Mouse (Mus musculus) lung, adult 2 months (tissue): ENCODE results near the gene Slit3.

Experiments used
- CTCF ChIP-seq: fragments of 200-500 bp; IDR thresholded peaks from 2 replicates; pipeline ENCODE4 v1.5.1; 2011; ENCODE audit warnings: mild to moderate bottlenecking, low read length, control low read depth; ENCODE audit not compliant: insufficient read depth
- POLR2A ChIP-seq: fragments of 200-500 bp; IDR thresholded peaks from 2 replicates; pipeline ENCODE4 v1.6.1; 2011; ENCODE audit warnings: low read depth, mild to moderate bottlenecking, control low read depth, low read length, borderline replicate concordance; ENCODE audit errors: extremely low read depth

DNA sequence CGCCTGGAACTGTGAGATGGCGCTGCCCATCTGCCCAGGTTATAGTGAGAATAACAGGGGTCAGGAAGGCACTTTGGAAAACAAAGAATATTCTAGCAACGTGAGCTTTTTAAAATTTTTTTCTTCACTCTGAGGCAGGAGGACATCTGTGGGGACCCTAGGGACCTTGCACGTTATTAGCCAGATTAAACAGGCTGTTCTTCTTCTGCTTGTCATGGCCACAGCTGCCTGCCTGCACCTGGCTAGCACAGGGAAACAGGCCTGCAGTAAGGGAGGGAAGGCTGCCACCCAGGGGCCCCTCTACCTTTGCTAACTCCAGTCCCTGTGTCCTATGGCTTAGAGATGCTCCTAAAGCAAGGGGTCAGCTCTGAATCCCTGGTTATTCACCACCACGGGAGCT, 487.8 kb downstream of the Slit3 start:
- no peak for TF ChIP-seq CTCF
- no peak for TF ChIP-seq POLR2A
